Comparison of ENCODE assay signal across 25 mouse cellular contexts in genomic region chr12:41325756-41326155, GRCm38 (mm10).
DNase-seq lines count a peak whose midpoint lies in the region; ATAC-seq and TF ChIP-seq lines count a peak whose summit lies in the region.
"Had no signal": no experiment of that assay in that cellular context is flagged by ENCODE, and none has a peak within 500 bp of the region (broad histone marks: within the 10 kb centered on the region; RNA-seq: fewer than 3 reads in every experiment).

No protein-coding gene starts in this region.

- 19% methylated on average over 2 of the region's 2 CpGs for WGBS in liver, embryonic 14.5 days (ENCODE audit: insufficient replicate concordance)

- no peaks in the 10 kb centered on the region for H3K36me3 ChIP-seq in liver, embryonic 14.5 days (replicated peaks; ENCODE audit: control insufficient read depth, insufficient read depth, low read depth)
- H3K36me3 ChIP-seq in CH12.LX (replicated peaks in 1 of 2; ENCODE audit: control insufficient read depth in 1 of 2, insufficient read depth in 1 of 2, low read length in 1 of 2), result no peaks in the 10 kb centered on the region
- H3K36me3 ChIP-seq: embryonic facial prominence, embryonic 15.5 days; hindbrain, embryonic 12.5 days; intestine, embryonic 15.5 days; liver, embryonic 13.5 days; lung, embryonic 15.5 days; neural tube, embryonic 15.5 days had no signal

- no peak for TF ChIP-seq POLR2A in CH12.LX (IDR thresholded peaks at IDR 0.05; ENCODE audit: low read depth, low read length)

- H3K9ac ChIP-seq in liver, embryonic 14.5 days (replicated peaks), result no peak overlapping the region
- H3K9ac ChIP-seq in CH12.LX (ENCODE audit: insufficient read depth, low read depth), result no peak overlapping the region
- H3K9ac ChIP-seq: embryonic facial prominence, embryonic 15.5 days; hindbrain, embryonic 12.5 days; intestine, embryonic 15.5 days; liver, embryonic 13.5 days; lung, embryonic 15.5 days; neural tube, embryonic 15.5 days had no signal

- no peak for DNase-seq in liver, embryonic 14.5 days (ENCODE audit: low read depth in 3 of 3, low spot score in 3 of 3)
- DNase-seq in liver (no peak), CH12.LX (ENCODE audit: extremely low read depth) (peak; percentile 6), ZHBTc4 (ENCODE audit: low read depth, low spot score) (peak; percentile 2)
- no peak for DNase-seq in spleen, adult 12 weeks (ENCODE audit: low spot score)
- no peak for DNase-seq in ovary, postnatal 36 days (ENCODE audit: low spot score)
- DNase-seq: adrenal gland, postnatal 10 days; cerebellum, adult 11-12 months; cerebellum, postnatal 25 days; heart, postnatal 10 days; kidney, postnatal 4 days; liver, embryonic 13.5 days; midbrain, embryonic 14.5 days; right cerebral cortex, postnatal 25 days had no signal

- in situ Hi-C loops in CH12.LX (cut with MboI; ENCODE audit: low pct_ligation_motif_present, low pct_unique_long_range_greater_than_20kb, low sequenced_read_pairs), result no loop called here

- H3K4me3 ChIP-seq in liver, embryonic 14.5 days (ENCODE audit: insufficient read depth in 1 of 2, low read depth in 2 of 2, low read length in 2 of 2), result no peak overlapping the region
- H3K4me3 ChIP-seq in CH12.LX (replicated peaks in 1 of 3; ENCODE audit: low read depth in 2 of 3, low read length in 2 of 3, poor library complexity in 1 of 3), result no peak overlapping the region
- H3K4me3 ChIP-seq: embryonic facial prominence, embryonic 15.5 days; hindbrain, embryonic 12.5 days; intestine, embryonic 15.5 days; liver, embryonic 13.5 days; lung, embryonic 15.5 days; myocyte; neural tube, embryonic 15.5 days had no signal

- H3K9me3 ChIP-seq in liver, embryonic 14.5 days (ENCODE audit: control insufficient read depth, low read length), result no peaks in the 10 kb centered on the region
- no peaks in the 10 kb centered on the region for H3K9me3 ChIP-seq in CH12.LX (replicated peaks; ENCODE audit: low read length)
- H3K9me3 ChIP-seq: embryonic facial prominence, embryonic 15.5 days; hindbrain, embryonic 12.5 days; intestine, embryonic 15.5 days; liver, embryonic 13.5 days; lung, embryonic 15.5 days; neural tube, embryonic 15.5 days had no signal

- no peaks in the 10 kb centered on the region for H3K79me2 ChIP-seq in CH12.LX (replicated peaks; ENCODE audit: control insufficient read depth, extremely low read depth, insufficient read depth, poor library complexity, severe bottlenecking)

- 0 out of 2 replicates have a peak, but pooled peaks have one; percentile 9 for TF ChIP-seq EP300 in liver, embryonic 14.5 days (IDR thresholded peaks at IDR 0.05; ENCODE audit: low read depth)
- TF ChIP-seq EP300 in CH12.LX (IDR thresholded peaks at IDR 0.05; ENCODE audit: low read length), result no peak

- ATAC-seq in liver, embryonic 14.5 days (ENCODE audit: insufficient read depth), result no peak
- peak; percentile 93 for ATAC-seq in megakaryocyte progenitor cell, adult 5-6 weeks (replicated peaks; ENCODE audit: poor library complexity)
- no peak for ATAC-seq in activated CD4-positive, CD25-positive, alpha-beta regulatory T cell, adult 4 months
- ATAC-seq: forebrain, embryonic 16.5 days; intestine, embryonic 15.5 days had no signal

- no peak for TF ChIP-seq RAD21 in CH12.LX (IDR thresholded peaks at IDR 0.05; ENCODE audit: low read depth, low read length)

- TF ChIP-seq CTCF in liver, embryonic 14.5 days (IDR thresholded peaks at IDR 0.05; ENCODE audit: low read depth), result no peak
- TF ChIP-seq CTCF in CH12.LX (conservative IDR thresholded peaks at IDR 0.05 in 1 of 2, IDR thresholded peaks at IDR 0.05 in 1 of 2; ENCODE audit: low read depth in 2 of 2, low read length in 2 of 2), result no peak

- no peak overlapping the region for H3K27ac ChIP-seq in liver, embryonic 14.5 days
- H3K27ac ChIP-seq in CH12.LX (ENCODE audit: insufficient read depth, low read depth), result no peak overlapping the region
- H3K27ac ChIP-seq: embryonic facial prominence, embryonic 15.5 days; hindbrain, embryonic 12.5 days; intestine, embryonic 15.5 days; liver, embryonic 13.5 days; lung, embryonic 15.5 days; macrophage; neural tube, embryonic 15.5 days had no signal

- H3K4me2 ChIP-seq in liver, embryonic 14.5 days (ENCODE audit: low read depth), result no peak overlapping the region
- H3K4me2 ChIP-seq in CH12.LX (ENCODE audit: insufficient read depth, low read depth, poor library complexity, severe bottlenecking), result no peak overlapping the region
- H3K4me2 ChIP-seq: embryonic facial prominence, embryonic 15.5 days; heart, embryonic 11.5 days; hindbrain, embryonic 12.5 days; intestine, embryonic 15.5 days; liver, embryonic 13.5 days; lung, embryonic 15.5 days; neural tube, embryonic 15.5 days had no signal

- H3K27me3 ChIP-seq in liver, embryonic 14.5 days (ENCODE audit: control insufficient read depth, insufficient read depth, low read length), result no peaks in the 10 kb centered on the region
- no peaks in the 10 kb centered on the region for H3K27me3 ChIP-seq in CH12.LX (replicated peaks)
- H3K27me3 ChIP-seq: embryonic facial prominence, embryonic 15.5 days; hindbrain, embryonic 12.5 days; intestine, embryonic 15.5 days; liver, embryonic 13.5 days; lung, embryonic 15.5 days; neural tube, embryonic 15.5 days had no signal

- no peaks in the 10 kb centered on the region for H3K4me1 ChIP-seq in liver, embryonic 14.5 days (replicated peaks; ENCODE audit: control insufficient read depth in 2 of 2, insufficient read depth in 2 of 2, low read length in 1 of 2)
- peaks cover 0 to 6% of the 10 kb centered on the region in 2 experiments; a peak in 1 of 4 replicates for H3K4me1 ChIP-seq in CH12.LX (ENCODE audit: control insufficient read depth in 1 of 2, insufficient read depth in 2 of 2)
- H3K4me1 ChIP-seq: embryonic facial prominence, embryonic 15.5 days; hindbrain, embryonic 12.5 days; intestine, embryonic 15.5 days; liver, embryonic 13.5 days; lung, embryonic 15.5 days; neural tube, embryonic 15.5 days had no signal

- dilution Hi-C loops in CH12.LX (cut with MboI; ENCODE audit: extremely low pct_ligation_motif_present, extremely low pct_unique_long_range_greater_than_20kb, low sequenced_read_pairs), result no loop called here

TF ChIP-seq in CH12.LX, 34 proteins besides CTCF, POLR2A, EP300 and RAD21:
- TF ChIP-seq TCF12 (IDR thresholded peaks at IDR 0.05; ENCODE audit: low read depth, low read length), result no peak
- no peak for TF ChIP-seq IRF4 (IDR thresholded peaks at IDR 0.05; ENCODE audit: low read depth, low read length)
- no peak for TF ChIP-seq MAFK (IDR thresholded peaks at IDR 0.05; ENCODE audit: insufficient replicate concordance, low read length)
- no peak for TF ChIP-seq USF1 (IDR thresholded peaks at IDR 0.05; ENCODE audit: low read depth, low read length)
- TF ChIP-seq ZKSCAN1 (IDR thresholded peaks at IDR 0.05; ENCODE audit: borderline replicate concordance, low read depth, low read length), result no peak
- TF ChIP-seq ELF1 (IDR thresholded peaks at IDR 0.05; ENCODE audit: low read depth, low read length), result no peak
- TF ChIP-seq MAX (IDR thresholded peaks at IDR 0.05; ENCODE audit: low read length), result no peak
- TF ChIP-seq USF2 (conservative IDR thresholded peaks at IDR 0.05; ENCODE audit: low read depth, low read length), result no peak
- TF ChIP-seq JUND (conservative IDR thresholded peaks at IDR 0.05; ENCODE audit: low read depth, low read length), result no peak
- no peak for TF ChIP-seq POLR2AphosphoS2 (IDR thresholded peaks at IDR 0.05; ENCODE audit: low read depth, low read length)
- TF ChIP-seq PAX5 (IDR thresholded peaks at IDR 0.05; ENCODE audit: low read length), result no peak
- TF ChIP-seq UBTF (IDR thresholded peaks at IDR 0.05; ENCODE audit: low read depth, low read length), result no peak
- no peak for TF ChIP-seq ETS1 (conservative IDR thresholded peaks at IDR 0.05; ENCODE audit: low read depth, low read length)
- TF ChIP-seq ZMIZ1 (IDR thresholded peaks at IDR 0.05; ENCODE audit: low read depth, low read length), result no peak

Comparison
In these comparisons a context has a peak if more than half of its experiments do, and no peak if none do; other contexts are left out.
1. DNase-seq: peak in CH12.LX (single experiment) and ZHBTc4 (single experiment); none in liver, embryonic 14.5 days (0 of 3), liver (single experiment), spleen, adult 12 weeks (single experiment) and ovary, postnatal 36 days (single experiment).